Mouse (Mus musculus) midbrain, postnatal 0 days (tissue): ENCODE measurements around the gene Il21r. TPM values are rescaled to one million over a fixed set of nuclear protein-coding genes. Genes with fewer than 3 reads are reported as not detected.

ENCODE experiments used
- ATAC-seq: fragments of 200-750 bp; cut with Nextera tagmentation; 2 replicates; pipeline ENCODE4 v1.8.0; 2017; ENCODE audit warnings: moderate number of reproducible peaks, mild to moderate bottlenecking, moderate TSS enrichment, moderate library complexity; ENCODE audit not compliant: low FRiP score
- DNase-seq: peaks from one replicate; pipeline ENCODE4 v3.0.0-alpha.2; 2015; ENCODE audit warnings: low spot score
- H3K27ac ChIP-seq: fragments of 300-500 bp; sonication (generic); 2 replicates; pipeline ENCODE4 v1.5.1; 2014; ENCODE audit warnings: low read depth, mild to moderate bottlenecking, low read length, mixed read lengths
- H3K27me3 ChIP-seq: fragments of 300-500 bp; sonication (generic); 2 replicates; pipeline ENCODE4 v1.6.1; 2014; ENCODE audit warnings: low read length, control low read depth, mixed read lengths; ENCODE audit not compliant: insufficient read depth
- H3K36me3 ChIP-seq: fragments of 300-500 bp; sonication (generic); 2 replicates; pipeline ENCODE4 v1.6.1; 2014; ENCODE audit warnings: low read length, control low read depth, mixed read lengths; ENCODE audit not compliant: insufficient read depth
- H3K4me1 ChIP-seq: fragments of 300-500 bp; sonication (generic); 2 replicates; pipeline ENCODE4 v1.6.1; 2014; ENCODE audit warnings: mild to moderate bottlenecking, control low read depth, antibody characterized with exemption, low read length, mixed read lengths; ENCODE audit not compliant: insufficient read depth
- H3K4me2 ChIP-seq: fragments of 300-500 bp; sonication (generic); 2 replicates; pipeline ENCODE4 v1.6.1; 2014; ENCODE audit warnings: low read depth, mild to moderate bottlenecking, low read length, mixed read lengths; ENCODE audit not compliant: poor library complexity, severe bottlenecking
- H3K4me3 ChIP-seq: fragments of 300-500 bp; sonication (generic); 2 replicates; pipeline ENCODE4 v1.5.1; 2014; ENCODE audit warnings: low read depth, mild to moderate bottlenecking, low read length, moderate library complexity
- H3K9ac ChIP-seq: fragments of 300-500 bp; sonication (generic); replicated peaks from 2 replicates; pipeline ENCODE4 v1.6.1; 2014; ENCODE audit warnings: mild to moderate bottlenecking, low read length, moderate library complexity, mixed read lengths; ENCODE audit not compliant: poor library complexity, severe bottlenecking
- H3K9me3 ChIP-seq: fragments of 300-500 bp; sonication (generic); 2 replicates; pipeline ENCODE4 v1.6.1; 2016; ENCODE audit warnings: low read length, control low read depth
- CTCF ChIP-seq: IDR thresholded peaks from 2 replicates; pipeline ENCODE4 v1.5.1; 2016; ENCODE audit warnings: antibody characterized with exemption, mild to moderate bottlenecking
- WGBS: fragments of 180-500 bp; shearing (Covaris S2); extraction: QIAGEN DNeasy Blood & Tissue Kit; methylation state at CpG from one replicate; pipeline ENCODE4 v1.1.7; 2014; 5-methylcytosine and 5-hydroxymethylcytosine counted together
- polyA plus RNA-seq: library from polyadenylated mRNA; unstranded; fragments of >200 nt; fragmentation: Nextera tagmentation; extraction: Ambion mirVana; gene quantifications from 2 replicates; pipeline ENCODE4 v1.2.1, GENCODE M21; 2015
- total RNA-seq: library from RNA; depleted of rRNA; stranded (reverse); fragments of >200 nt; gene quantifications from 2 replicates; pipeline ENCODE4 v1.2.3, GENCODE M21; 2014

Gene Il21r
- total and polyA plus RNA-seq, 2 experiments from 2014 or later: 0.21 to 0.44 TPM

DNA sequence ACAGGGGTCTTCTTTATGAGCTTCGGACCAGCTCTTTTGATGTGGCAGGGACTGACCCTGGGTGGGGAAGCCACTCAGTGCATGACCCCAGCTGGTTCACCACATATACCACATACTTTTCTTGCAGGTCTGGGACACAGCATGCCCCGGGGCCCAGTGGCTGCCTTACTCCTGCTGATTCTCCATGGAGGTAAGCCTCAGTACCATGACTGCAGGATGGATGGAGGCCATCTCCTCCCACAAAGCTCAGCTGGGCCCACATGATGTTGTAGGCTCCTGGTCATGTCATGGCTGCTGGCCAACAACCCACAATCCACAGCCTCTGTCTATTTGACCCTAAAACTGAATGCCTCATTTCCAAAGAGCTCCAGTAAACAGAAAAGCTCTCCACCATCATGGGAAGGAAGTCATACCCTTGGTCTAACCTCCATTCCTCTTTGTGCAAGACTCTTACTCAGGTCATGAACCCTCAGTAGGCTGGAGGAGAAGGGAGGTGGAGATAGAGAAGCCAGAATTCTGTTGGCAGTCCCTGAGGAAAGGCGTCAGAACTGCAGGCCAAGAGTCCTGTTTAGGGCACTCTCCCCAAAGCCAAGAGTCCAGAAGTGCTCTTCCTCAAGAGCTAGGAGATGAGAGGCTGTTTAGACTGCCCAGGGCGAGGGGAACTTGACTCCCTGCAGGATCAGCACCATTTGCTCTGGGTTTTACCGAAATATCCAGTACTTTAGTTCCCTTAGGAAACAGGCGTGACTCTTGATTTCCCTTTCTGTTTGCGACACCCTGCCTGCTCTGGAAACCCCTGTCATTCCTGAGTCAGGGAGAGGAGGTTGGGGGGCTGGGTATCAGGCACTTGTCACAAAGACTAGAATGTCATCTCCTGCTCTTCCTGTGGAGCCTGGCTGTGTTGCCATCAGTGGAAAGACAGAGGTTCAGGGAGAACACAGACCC, 19.8 kb downstream of the Il21r start:
- Histone ChIP-seq H3K9ac (no peak overlapping the region), H3K4me3 (no peak overlapping the region), H3K4me1 (no peaks in the 10 kb centered on the region), H3K27ac (no peak overlapping the region), H3K4me2 (no peak overlapping the region), H3K9me3 (no peaks in the 10 kb centered on the region), H3K36me3 (no peaks in the 10 kb centered on the region), H3K27me3 (no peaks in the 10 kb centered on the region)
- no peak for DNase-seq
- 82% methylated on average over 7 of the region's 7 CpGs for WGBS
- no peak for TF ChIP-seq CTCF
- no peak for ATAC-seq

DNA sequence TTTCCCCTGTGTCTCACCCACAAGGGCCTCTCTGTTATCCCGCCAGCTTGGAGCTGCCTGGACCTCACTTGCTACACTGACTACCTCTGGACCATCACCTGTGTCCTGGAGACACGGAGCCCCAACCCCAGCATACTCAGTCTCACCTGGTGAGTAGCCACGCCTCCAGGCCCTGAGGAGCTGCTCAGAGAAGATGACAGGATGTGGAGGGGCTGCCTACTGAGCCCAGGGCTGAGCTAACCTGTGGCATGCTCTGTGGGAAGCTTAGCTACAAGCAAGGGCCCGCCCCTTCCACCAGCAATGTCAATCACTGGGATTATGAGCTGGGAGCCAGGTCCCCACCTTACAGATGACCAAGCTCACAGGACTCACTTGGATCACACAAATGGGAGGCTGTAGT, 22.0 kb downstream of the Il21r start:
- DNase-seq (no peak), ATAC-seq (no peak)
- no peaks in the 10 kb centered on the region for H3K9me3 ChIP-seq
- H3K9ac ChIP-seq: no peak overlapping the region
- WGBS: 71% methylated on average over 4 of the region's 4 CpGs
- no peak overlapping the region for H3K27ac ChIP-seq
- no peak overlapping the region for H3K4me3 ChIP-seq
- no peak for TF ChIP-seq CTCF
- H3K4me2 ChIP-seq: no peak overlapping the region
- no peaks in the 10 kb centered on the region for H3K36me3 ChIP-seq
- H3K27me3 ChIP-seq: no peaks in the 10 kb centered on the region
- H3K4me1 ChIP-seq: no peaks in the 10 kb centered on the region

DNA sequence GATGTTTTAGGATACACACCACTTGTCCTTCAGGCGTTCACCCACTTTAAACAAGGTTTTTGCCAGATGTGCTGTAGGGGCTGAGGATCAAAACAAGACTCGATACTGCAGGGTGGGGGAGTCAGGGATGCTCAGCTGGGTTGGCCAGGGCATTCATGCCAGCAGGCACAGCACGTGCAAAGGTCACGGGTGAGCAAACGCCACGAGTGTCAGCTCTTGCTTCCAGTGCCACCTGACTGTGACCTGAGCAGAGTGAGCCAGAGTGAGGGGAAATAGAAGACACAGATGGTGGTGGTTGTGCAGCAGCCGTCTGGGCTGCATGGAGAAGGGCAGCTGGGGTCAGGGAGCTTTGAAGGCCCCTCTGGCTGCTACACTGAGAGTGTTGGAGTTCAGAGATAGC, 22.6 kb downstream of the Il21r start:
- Histone ChIP-seq H3K36me3 (no peaks in the 10 kb centered on the region), H3K4me1 (no peaks in the 10 kb centered on the region), H3K27me3 (no peaks in the 10 kb centered on the region), H3K4me2 (no peak overlapping the region), H3K27ac (no peak overlapping the region), H3K4me3 (no peak overlapping the region), H3K9ac (no peak overlapping the region), H3K9me3 (no peaks in the 10 kb centered on the region)
- no peak for TF ChIP-seq CTCF
- ATAC-seq: no peak
- DNase-seq: no peak
- WGBS: 59% methylated on average over 7 of the region's 7 CpGs

DNA sequence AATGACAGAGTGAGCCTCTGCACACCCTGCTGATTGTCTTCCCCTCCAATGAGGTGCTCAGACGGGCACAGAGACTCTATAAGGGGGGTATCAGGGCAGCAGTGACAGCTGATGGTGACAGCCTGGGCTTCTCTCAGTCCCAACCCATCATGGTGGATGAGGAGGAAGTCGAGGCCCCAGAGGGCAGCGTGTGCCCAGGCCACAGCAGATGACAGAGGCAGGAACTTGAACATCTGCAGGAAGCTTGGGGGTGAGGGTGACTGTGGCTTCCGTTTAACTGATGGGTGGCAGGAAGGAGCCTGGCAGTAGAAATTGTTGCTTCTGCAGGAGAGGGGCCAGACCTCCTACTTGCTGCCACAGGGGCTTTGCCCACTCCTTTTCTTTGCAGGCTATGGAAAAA, 27.1 kb downstream of the Il21r start:
- H3K36me3 ChIP-seq: no peaks in the 10 kb centered on the region
- no peak for ATAC-seq
- 65% methylated on average over 4 of the region's 4 CpGs for WGBS
- no peak for TF ChIP-seq CTCF
- H3K27me3 ChIP-seq: no peaks in the 10 kb centered on the region
- DNase-seq: no peak
- H3K9ac ChIP-seq: no peak overlapping the region
- H3K4me1 ChIP-seq: no peaks in the 10 kb centered on the region
- no peak overlapping the region for H3K4me2 ChIP-seq
- H3K4me3 ChIP-seq: no peak overlapping the region
- no peak overlapping the region for H3K27ac ChIP-seq
- H3K9me3 ChIP-seq: no peaks in the 10 kb centered on the region

DNA sequence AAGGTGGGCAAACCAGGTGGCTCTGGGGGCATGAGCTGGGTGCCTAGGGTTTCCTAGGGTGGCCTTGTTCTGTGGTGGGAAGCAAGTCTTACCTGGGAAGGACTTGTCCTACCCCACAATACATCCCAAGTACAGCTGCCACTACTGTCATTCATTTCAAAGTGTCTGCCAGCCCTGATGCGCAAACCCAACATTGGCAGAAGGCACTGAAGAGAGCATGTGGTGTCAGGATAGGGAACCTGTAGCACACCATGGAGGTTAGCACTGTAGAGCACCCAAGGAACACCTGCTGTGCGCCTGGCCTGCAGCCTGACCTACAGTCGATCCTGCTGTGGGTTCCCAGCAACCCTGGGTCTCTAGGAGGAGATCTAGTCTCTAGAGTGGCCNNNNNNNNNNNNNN, 27.8 kb downstream of the Il21r start:
- WGBS: 88% methylated on average over 3 of the region's 3 CpGs
- no peak for ATAC-seq
- Histone ChIP-seq H3K4me1 (no peaks in the 10 kb centered on the region), H3K36me3 (no peaks in the 10 kb centered on the region), H3K27ac (no peak overlapping the region), H3K4me2 (no peak overlapping the region), H3K4me3 (no peak overlapping the region), H3K9ac (no peak overlapping the region), H3K27me3 (no peaks in the 10 kb centered on the region), H3K9me3 (no peaks in the 10 kb centered on the region)
- TF ChIP-seq CTCF: no peak
- no peak for DNase-seq
